Mouse (Mus musculus) hindbrain, embryonic 16.5 days (tissue): ENCODE measurements around the gene Glis1. TPM values are rescaled to one million over a fixed set of nuclear protein-coding genes. Genes with fewer than 3 reads are reported as not detected.
A peak's percentile ranks its signal among the peaks of the same experiment; 100 is the strongest.

ENCODE experiments used
- ATAC-seq: fragments of 200-750 bp; cut with Nextera tagmentation; 2 replicates; pipeline ENCODE4 v1.8.0; 2017; ENCODE audit warnings: moderate TSS enrichment, moderate library complexity
- H3K27ac ChIP-seq: fragments of 300-500 bp; sonication (generic); 2 replicates; pipeline ENCODE4 v1.5.1; 2014; ENCODE audit warnings: low read depth, mild to moderate bottlenecking, control low read depth, low read length, moderate library complexity
- H3K27me3 ChIP-seq: fragments of 300-500 bp; sonication (generic); replicated peaks from 2 replicates; pipeline ENCODE4 v1.6.1; 2014; ENCODE audit warnings: low read length; ENCODE audit not compliant: control insufficient read depth, insufficient read depth
- H3K36me3 ChIP-seq: fragments of 300-500 bp; sonication (generic); 2 replicates; pipeline ENCODE4 v1.6.1; 2014; ENCODE audit warnings: mild to moderate bottlenecking, low read length, moderate library complexity, mixed read lengths; ENCODE audit not compliant: control insufficient read depth, insufficient read depth
- H3K4me1 ChIP-seq: fragments of 300-500 bp; sonication (generic); 2 replicates; pipeline ENCODE4 v1.6.1; 2014; ENCODE audit warnings: low read depth, low read length; ENCODE audit not compliant: control insufficient read depth, insufficient read depth
- H3K4me2 ChIP-seq: fragments of 300-500 bp; sonication (generic); 2 replicates; pipeline ENCODE4 v1.6.1; 2014; ENCODE audit warnings: mild to moderate bottlenecking, low read length, control low read depth, moderate library complexity
- H3K4me3 ChIP-seq: fragments of 300-500 bp; sonication (generic); 2 replicates; pipeline ENCODE4 v1.5.1; 2014; ENCODE audit warnings: mild to moderate bottlenecking, low read length, control low read depth, moderate library complexity
- H3K9ac ChIP-seq: fragments of 300-500 bp; sonication (generic); 2 replicates; pipeline ENCODE4 v1.6.1; 2014; ENCODE audit warnings: low read depth, mild to moderate bottlenecking, control low read depth, low read length, moderate library complexity
- H3K9me3 ChIP-seq: fragments of 300-500 bp; sonication (generic); 2 replicates; pipeline ENCODE4 v1.6.1; 2014; ENCODE audit warnings: mild to moderate bottlenecking, low read length, moderate library complexity; ENCODE audit not compliant: control insufficient read depth
- WGBS: fragments of 180-500 bp; shearing (Covaris S2); extraction: QIAGEN DNeasy Blood & Tissue Kit; methylation state at CpG from one replicate; pipeline ENCODE4 v1.1.7; 2014; 5-methylcytosine and 5-hydroxymethylcytosine counted together
- polyA plus RNA-seq: library from polyadenylated mRNA; unstranded; fragments of >200 nt; fragmentation: Nextera tagmentation; extraction: Ambion mirVana; gene quantifications from 2 replicates; pipeline ENCODE4 v1.2.1, GENCODE M21; 2015

The Glis1 gene
- polyA plus RNA-seq, 1 experiment from 2014 or later: 1.3 TPM

DNA sequence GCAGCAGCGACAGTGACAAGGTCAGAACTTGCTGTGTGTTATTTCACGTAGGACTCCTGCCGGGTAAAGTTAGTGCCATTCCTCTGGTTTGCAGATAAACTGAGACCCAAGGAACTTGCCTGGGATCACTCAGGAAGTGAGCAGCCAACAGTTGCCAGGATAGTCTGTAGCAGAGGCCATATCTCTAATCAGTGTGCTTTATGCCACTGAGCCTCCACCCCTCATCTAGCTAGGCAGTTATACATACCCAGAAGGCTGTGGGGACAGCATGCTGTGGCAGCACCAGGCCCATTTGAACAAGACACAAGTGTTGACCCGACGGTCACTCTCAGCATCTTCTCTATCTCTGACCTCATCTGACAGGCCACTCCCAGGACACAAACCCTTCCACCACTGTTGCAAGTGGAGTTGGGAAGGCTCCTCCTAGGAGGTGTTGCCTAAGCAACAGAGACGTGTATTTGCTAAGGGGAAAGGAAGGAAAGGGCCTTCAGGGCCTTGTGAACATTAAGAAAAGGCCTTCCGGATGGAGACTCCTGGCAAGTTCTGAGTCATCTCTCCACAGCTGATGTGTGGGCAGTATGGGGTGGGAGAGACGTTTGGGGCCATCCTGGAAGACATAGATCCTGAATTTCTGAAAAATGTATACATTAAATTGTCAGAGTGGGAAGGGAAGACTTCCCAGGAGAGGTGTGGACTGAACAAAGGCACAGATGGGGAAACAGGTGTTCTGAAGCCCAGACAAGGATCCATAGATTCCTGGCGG, 177.7 kb downstream of the Glis1 start:
- Histone ChIP-seq H3K4me1 (no peaks in the 10 kb centered on the region), H3K9ac (no peak overlapping the region), H3K36me3 (no peaks in the 10 kb centered on the region), H3K4me3 (no peak overlapping the region), H3K4me2 (no peak overlapping the region), H3K27ac (no peak overlapping the region), H3K9me3 (no peaks in the 10 kb centered on the region), H3K27me3 (no peaks in the 10 kb centered on the region)
- WGBS: 67% methylated on average over 9 of the region's 9 CpGs
- ATAC-seq: no peak

DNA sequence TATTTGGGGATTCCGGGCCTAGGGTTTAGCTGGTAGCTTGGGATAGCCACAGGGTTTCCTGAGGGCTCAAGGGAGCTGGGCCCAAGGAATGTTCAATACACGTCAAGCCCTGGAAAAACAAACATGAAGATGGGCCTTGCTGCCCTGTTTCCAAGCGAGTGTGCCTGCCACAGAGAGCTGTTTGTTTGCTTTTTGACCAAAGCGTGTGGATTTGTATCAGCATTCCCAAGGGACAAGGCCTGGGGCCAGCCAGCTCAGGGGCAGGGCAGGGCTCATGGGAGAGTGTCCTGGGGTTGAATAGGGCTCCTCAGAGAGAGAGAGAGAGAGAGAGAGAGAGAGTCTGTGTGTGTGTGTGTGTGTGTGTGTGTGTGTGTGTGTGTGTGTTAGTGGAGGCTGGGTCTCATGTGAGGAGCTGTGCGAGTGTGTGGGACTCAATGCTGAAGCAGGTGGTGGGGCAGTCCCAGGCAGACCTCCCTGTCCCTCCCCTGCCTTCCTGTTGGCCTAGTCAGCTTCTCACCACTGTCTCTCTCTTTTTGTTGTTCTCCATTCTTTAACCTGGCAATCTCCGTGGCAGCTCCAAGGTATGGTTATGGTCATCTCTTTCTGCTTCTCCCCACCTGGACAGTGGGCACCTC, 183.3 kb downstream of the Glis1 start:
- Histone ChIP-seq H3K4me1 (peaks cover 10% of the 10 kb centered on the region; the same call in 1 of the 2 replicates), H3K4me2 (no peak overlapping the region), H3K9me3 (no peaks in the 10 kb centered on the region), H3K27ac (no peak overlapping the region), H3K4me3 (no peak overlapping the region), H3K36me3 (no peaks in the 10 kb centered on the region), H3K9ac (no peak overlapping the region), H3K27me3 (no peaks in the 10 kb centered on the region)
- no peak for ATAC-seq
- 65% methylated on average over 6 of the region's 6 CpGs for WGBS

DNA sequence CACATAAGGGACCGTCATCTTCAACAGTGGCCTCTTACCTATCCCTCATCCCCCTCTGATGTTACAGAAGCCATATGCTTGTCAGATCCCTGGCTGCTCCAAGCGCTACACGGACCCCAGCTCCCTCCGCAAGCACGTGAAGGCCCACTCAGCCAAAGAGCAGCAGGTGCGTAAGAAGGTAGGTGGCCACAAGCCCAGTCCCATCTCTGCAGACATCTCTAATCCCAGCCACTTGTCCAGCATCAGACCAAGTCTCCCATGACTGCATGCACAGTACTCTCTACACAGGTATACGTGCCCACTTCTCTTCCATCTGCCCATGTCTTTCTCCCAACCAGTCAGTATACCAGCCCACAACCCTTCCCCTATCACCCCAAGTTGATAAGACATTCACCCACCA, 185.1 kb downstream of the Glis1 start:
- Histone ChIP-seq H3K27me3 (no peaks in the 10 kb centered on the region), H3K9me3 (no peaks in the 10 kb centered on the region), H3K4me2 (no peak overlapping the region), H3K4me3 (no peak overlapping the region), H3K9ac (no peak overlapping the region), H3K27ac (no peak overlapping the region), H3K36me3 (no peaks in the 10 kb centered on the region), H3K4me1 (peaks cover 14% of the 10 kb centered on the region; the same call in 1 of the 2 replicates)
- 92% methylated on average over 7 of the region's 7 CpGs for WGBS
- no peak for ATAC-seq

DNA sequence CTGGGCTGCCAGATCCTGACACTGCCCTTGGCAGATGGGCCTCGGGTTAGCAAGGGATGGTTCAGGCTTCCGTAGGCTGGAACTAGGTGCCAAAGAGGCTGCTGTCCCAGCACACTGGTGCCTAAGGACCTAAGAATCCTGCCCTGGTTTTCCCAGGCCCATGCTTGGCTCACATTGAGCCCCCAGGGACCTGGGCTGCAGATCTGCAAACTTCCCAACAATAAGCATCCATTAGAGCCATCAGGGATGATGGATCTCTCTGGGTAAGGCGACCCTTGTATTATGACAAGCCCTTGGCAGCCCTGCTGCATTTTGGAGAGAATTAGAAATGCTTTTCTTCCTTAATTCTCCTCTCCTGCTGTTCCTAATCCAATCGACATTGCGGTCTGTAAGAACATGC, 187.0 kb downstream of the Glis1 start:
- Histone ChIP-seq H3K9me3 (no peaks in the 10 kb centered on the region), H3K4me3 (no peak overlapping the region), H3K4me1 (peaks cover 14% of the 10 kb centered on the region; the same call in 1 of the 2 replicates), H3K27me3 (no peaks in the 10 kb centered on the region), H3K9ac (no peak overlapping the region), H3K36me3 (no peaks in the 10 kb centered on the region), H3K27ac (no peak overlapping the region), H3K4me2 (no peak overlapping the region)
- 0 out of 2 replicates have a peak, but pooled peaks have one; percentile 26 for ATAC-seq
- 57% methylated on average over 5 of the region's 5 CpGs for WGBS

DNA sequence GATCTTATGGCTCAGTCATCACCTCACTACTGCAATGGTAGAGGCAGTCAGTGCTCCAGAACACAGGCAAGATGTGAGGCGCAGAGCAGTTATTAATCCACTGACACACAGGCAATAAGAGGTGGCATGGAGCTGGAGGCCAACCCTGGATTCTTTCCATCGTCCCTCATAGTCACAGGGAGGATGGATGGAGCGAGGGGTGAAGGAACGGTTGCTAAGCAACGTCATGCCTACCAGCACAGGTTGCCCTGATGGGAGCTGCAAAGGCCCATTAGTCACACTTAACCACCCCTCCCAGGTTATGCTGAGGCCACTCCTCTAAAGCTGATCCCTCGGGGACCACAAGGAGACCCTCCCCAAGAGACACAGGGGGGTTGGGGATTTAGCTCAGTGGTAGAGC, 187.9 kb downstream of the Glis1 start:
- H3K27me3 ChIP-seq: no peaks in the 10 kb centered on the region
- no peak overlapping the region for H3K4me2 ChIP-seq
- ATAC-seq: peak; percentile 35
- 52% methylated on average over 6 of the region's 6 CpGs for WGBS
- no peaks in the 10 kb centered on the region for H3K9me3 ChIP-seq
- no peak overlapping the region for H3K4me3 ChIP-seq
- H3K4me1 ChIP-seq: peaks cover 14% of the 10 kb centered on the region; the same call in 1 of the 2 replicates
- H3K36me3 ChIP-seq: no peaks in the 10 kb centered on the region
- H3K27ac ChIP-seq: no peak overlapping the region
- no peak overlapping the region for H3K9ac ChIP-seq

DNA sequence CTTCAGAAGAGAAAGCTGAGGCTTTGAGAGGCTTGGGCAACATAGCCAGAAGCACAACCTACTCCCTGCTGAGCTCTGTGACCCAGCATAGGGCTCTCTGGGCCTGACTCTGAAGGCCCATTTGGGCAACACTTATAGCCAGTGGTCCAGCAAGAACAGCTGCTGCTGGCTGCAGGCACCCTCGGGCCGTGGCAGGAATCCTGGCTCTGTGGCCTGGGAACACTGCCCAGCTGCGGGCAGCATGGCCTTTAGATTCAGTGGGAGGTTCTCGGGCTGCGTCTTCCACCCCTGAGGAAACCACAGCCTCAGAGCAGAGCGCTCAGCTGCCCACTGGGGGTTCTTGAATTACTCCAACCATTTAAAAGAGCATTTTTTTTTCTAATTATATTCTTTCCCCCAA, 189.5 kb downstream of the Glis1 start:
- no peak overlapping the region for H3K4me2 ChIP-seq
- WGBS: 62% methylated on average over 6 of the region's 6 CpGs
- ATAC-seq: 0 out of 2 replicates have a peak, but pooled peaks have one; percentile 1

DNA sequence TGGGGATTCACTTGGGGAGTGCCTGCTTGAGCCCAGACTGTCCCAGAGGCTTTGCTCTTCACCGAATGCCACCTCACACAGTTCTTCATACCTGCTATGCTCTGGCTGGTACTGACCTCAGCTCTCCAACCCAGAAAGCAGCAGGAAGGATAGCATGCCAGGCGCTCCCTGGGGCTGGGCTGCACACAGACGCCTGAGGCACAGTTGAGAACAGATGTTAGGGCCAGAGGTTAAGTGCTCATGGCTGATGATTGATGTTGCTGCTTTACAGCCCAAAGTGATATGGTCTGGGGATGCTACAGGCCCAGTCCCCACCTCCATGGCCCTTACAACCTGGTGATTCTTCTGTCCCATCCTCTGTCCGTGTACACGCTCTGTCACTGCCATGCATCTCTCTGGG, 190.6 kb downstream of the Glis1 start:
- WGBS: 57% methylated on average over 5 of the region's 5 CpGs
- no peaks in the 10 kb centered on the region for H3K27me3 ChIP-seq
- H3K4me1 ChIP-seq: peaks cover 14% of the 10 kb centered on the region; the same call in 1 of the 2 replicates
- no peak overlapping the region for H3K9ac ChIP-seq
- no peaks in the 10 kb centered on the region for H3K9me3 ChIP-seq
- no peak overlapping the region for H3K4me3 ChIP-seq
- H3K36me3 ChIP-seq: no peaks in the 10 kb centered on the region
- no peak overlapping the region for H3K27ac ChIP-seq
- no peak for ATAC-seq
- H3K4me2 ChIP-seq: no peak overlapping the region

More for the DNA sequence above, 189.5 kb downstream of the Glis1 start:
- peaks cover 14% of the 10 kb centered on the region; the same call in 1 of the 2 replicates for H3K4me1 ChIP-seq
- H3K36me3 ChIP-seq: no peaks in the 10 kb centered on the region
- no peak overlapping the region for H3K27ac ChIP-seq
- H3K4me3 ChIP-seq: no peak overlapping the region
- no peaks in the 10 kb centered on the region for H3K27me3 ChIP-seq
- 0 out of 2 replicates have a peak overlapping the region, but pooled peaks have one; percentile 14 for H3K9ac ChIP-seq
- H3K9me3 ChIP-seq: no peaks in the 10 kb centered on the region

DNA sequence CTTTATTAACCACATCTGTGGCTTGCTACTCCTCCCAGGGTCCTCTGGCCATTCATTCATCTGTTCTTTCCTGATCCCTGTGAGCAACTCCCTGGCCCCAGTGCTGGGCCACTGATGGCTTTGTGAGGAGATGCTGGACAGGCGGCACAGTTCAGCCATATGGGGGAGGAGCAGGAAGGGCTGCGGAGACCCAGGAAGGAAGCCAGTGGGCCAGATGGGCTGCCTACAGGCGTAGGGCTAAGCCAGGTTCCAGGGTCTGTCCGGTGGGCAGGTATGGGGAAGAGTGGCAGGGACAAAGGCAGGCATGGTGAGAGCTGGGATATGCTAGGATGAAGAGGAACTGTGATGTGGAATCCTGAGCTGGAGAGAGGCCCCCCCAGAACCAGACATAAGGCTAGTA, 193.8 kb downstream of the Glis1 start:
- Histone ChIP-seq H3K4me2 (no peak overlapping the region), H3K36me3 (no peaks in the 10 kb centered on the region), H3K9ac (no peak overlapping the region), H3K4me1 (peaks cover 4% of the 10 kb centered on the region; the same call in 1 of the 2 replicates), H3K9me3 (no peaks in the 10 kb centered on the region), H3K4me3 (no peak overlapping the region), H3K27me3 (no peaks in the 10 kb centered on the region), H3K27ac (no peak overlapping the region)
- WGBS: 59% methylated on average over 4 of the region's 4 CpGs
- no peak; the same call in 1 of the 2 replicates for ATAC-seq

DNA sequence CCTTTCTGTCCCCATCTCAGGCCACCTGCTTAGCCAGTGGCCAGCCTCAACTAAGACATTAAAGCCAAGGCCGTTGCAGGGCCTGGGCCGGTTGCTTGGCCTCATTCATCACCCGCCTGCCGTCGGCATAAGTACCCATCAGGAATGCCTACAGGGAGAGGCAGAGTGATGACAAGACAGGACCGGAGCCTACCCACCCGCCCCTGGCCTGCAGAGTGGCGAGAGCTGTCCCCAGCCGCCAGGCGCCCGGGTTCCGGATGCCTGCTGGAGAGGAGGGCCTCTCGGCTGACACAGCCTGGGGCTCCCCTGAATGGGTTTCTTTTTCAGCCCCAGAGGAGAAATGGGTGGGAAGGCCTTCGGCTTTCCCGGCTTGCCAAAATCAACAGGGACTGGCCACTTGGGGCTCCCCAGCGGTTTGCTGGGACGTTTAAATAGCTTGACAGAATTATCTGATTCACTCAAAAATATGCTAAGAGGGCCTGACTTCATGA, 194.6 kb downstream of the Glis1 start:
- H3K4me2 ChIP-seq: no peak overlapping the region
- ATAC-seq: no peak
- no peak overlapping the region for H3K9ac ChIP-seq
- H3K4me1 ChIP-seq: peaks cover under 1% of the 10 kb centered on the region; the same call in 1 of the 2 replicates
- H3K27me3 ChIP-seq: no peaks in the 10 kb centered on the region
- H3K9me3 ChIP-seq: no peaks in the 10 kb centered on the region
- H3K4me3 ChIP-seq: no peak overlapping the region
- WGBS: 46% methylated on average over 17 of the region's 17 CpGs
- H3K36me3 ChIP-seq: no peaks in the 10 kb centered on the region
- no peak overlapping the region for H3K27ac ChIP-seq
